Mouse (Mus musculus) kidney, postnatal 0 days (tissue): ENCODE measurements around the gene Urah. TPM values are rescaled to one million over a fixed set of nuclear protein-coding genes. Genes with fewer than 3 reads are reported as not detected.

ENCODE experiments used
- ATAC-seq: fragments of 200-750 bp; cut with Nextera tagmentation; replicated peaks from 2 replicates; pipeline ENCODE4 v1.8.0; 2017; ENCODE audit warnings: low read depth, moderate number of reproducible peaks, moderate TSS enrichment, moderate library complexity; ENCODE audit not compliant: low FRiP score
- DNase-seq: peaks from one replicate; pipeline ENCODE4 v3.0.0-alpha.2; 2016; ENCODE audit warnings: low spot score
- H3K27ac ChIP-seq: fragments of 300-500 bp; sonication (generic); 2 replicates; pipeline ENCODE4 v1.5.1; 2014; ENCODE audit warnings: mild to moderate bottlenecking
- H3K27me3 ChIP-seq: fragments of 300-500 bp; sonication (generic); 2 replicates; pipeline ENCODE4 v1.6.1; 2014; ENCODE audit warnings: low read length, mixed read lengths; ENCODE audit not compliant: insufficient read depth
- H3K36me3 ChIP-seq: fragments of 300-500 bp; sonication (generic); 2 replicates; pipeline ENCODE4 v1.6.1; 2014; ENCODE audit warnings: low read length, mixed read lengths; ENCODE audit not compliant: insufficient read depth
- H3K4me1 ChIP-seq: fragments of 300-500 bp; sonication (generic); replicated peaks from 2 replicates; pipeline ENCODE4 v1.6.1; 2014; ENCODE audit warnings: antibody characterized with exemption, low read length, mixed read lengths; ENCODE audit not compliant: insufficient read depth
- H3K4me2 ChIP-seq: fragments of 300-500 bp; sonication (generic); 2 replicates; pipeline ENCODE4 v1.6.1; 2014; ENCODE audit warnings: mild to moderate bottlenecking, low read length, moderate library complexity, mixed read lengths
- H3K4me3 ChIP-seq: fragments of 300-500 bp; sonication (generic); replicated peaks from 2 replicates; pipeline ENCODE4 v1.5.1; 2014; ENCODE audit warnings: low read depth, low read length
- H3K9ac ChIP-seq: fragments of 300-500 bp; sonication (generic); 2 replicates; pipeline ENCODE4 v1.6.1; 2014; ENCODE audit warnings: low read depth, low read length
- H3K9me3 ChIP-seq: fragments of 300-500 bp; sonication (generic); replicated peaks from 2 replicates; pipeline ENCODE4 v1.6.1; 2016; ENCODE audit warnings: low read length, inconsistent platforms, mixed read lengths
- CTCF ChIP-seq: IDR thresholded peaks from 2 replicates; pipeline ENCODE4 v1.5.1; 2016; ENCODE audit warnings: antibody characterized with exemption, low read depth, mild to moderate bottlenecking, moderate library complexity
- WGBS: fragments of 180-500 bp; shearing (Covaris S2); extraction: QIAGEN DNeasy Blood & Tissue Kit; methylation state at CpG from one replicate; pipeline ENCODE4 v1.1.7; 2014; 5-methylcytosine and 5-hydroxymethylcytosine counted together
- polyA plus RNA-seq: library from polyadenylated mRNA; unstranded; fragments of >200 nt; fragmentation: Nextera tagmentation; extraction: Ambion mirVana; gene quantifications from 2 replicates; pipeline ENCODE4 v1.2.1, GENCODE M21; 2015

Gene Urah
- polyA plus RNA-seq, 1 experiment from 2014 or later: 1.1 TPM

DNA sequence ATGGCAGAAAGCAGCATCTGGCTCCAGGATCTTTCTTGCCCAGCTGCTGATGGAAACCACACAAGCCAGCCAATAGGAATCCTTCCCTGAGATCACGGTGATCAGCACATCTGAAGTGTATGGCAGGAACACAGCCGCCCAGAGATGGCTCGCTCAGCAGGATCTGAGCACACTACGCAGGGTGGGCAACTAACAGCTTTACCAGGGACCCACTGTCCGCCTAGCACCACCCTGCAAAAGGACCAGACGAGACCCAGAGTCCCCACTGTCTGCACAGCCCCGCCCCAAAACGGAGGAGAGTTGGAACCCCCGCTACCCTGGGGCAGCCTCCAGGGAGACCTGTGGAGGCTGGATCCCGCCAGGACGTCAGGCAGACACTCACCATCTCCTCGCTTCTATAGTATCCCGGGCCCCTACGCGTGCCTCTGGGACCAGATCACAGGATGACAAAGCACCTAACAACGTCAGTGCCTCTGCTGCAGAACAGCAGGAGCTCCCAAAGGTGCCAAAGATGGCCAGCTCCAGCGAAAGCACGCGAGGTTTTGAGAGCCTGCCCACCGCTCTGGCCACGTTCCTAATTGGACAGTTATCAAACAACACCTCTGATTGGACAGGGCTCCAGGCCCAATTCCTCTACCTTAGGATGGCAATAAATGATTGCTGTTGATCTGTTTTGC, 13.0 kb upstream of the Urah start, which contains the start of gene Zfp941:
Gene Zfp941, minus strand, starts transcription at position 526 of the 677 bp plus-strand sequence.
- Histone ChIP-seq H3K4me1 (no peaks in the 10 kb centered on the region), H3K36me3 (no peaks in the 10 kb centered on the region), H3K9me3 (no peaks in the 10 kb centered on the region), H3K27me3 (no peaks in the 10 kb centered on the region), H3K4me3 (peak within 1 kb of the TSS; percentile 40), H3K27ac (no peak within 1 kb of the TSS), H3K4me2 (peak within 1 kb of the TSS; percentile 73), H3K9ac (peak within 1 kb of the TSS; percentile 32; the same call in 1 of the 2 replicates)
- peak; percentile 82 for ATAC-seq
- WGBS: under 1% methylated on average over 21 of the region's 21 CpGs
- peak; percentile 57 for DNase-seq
- TF ChIP-seq CTCF: no peak

DNA sequence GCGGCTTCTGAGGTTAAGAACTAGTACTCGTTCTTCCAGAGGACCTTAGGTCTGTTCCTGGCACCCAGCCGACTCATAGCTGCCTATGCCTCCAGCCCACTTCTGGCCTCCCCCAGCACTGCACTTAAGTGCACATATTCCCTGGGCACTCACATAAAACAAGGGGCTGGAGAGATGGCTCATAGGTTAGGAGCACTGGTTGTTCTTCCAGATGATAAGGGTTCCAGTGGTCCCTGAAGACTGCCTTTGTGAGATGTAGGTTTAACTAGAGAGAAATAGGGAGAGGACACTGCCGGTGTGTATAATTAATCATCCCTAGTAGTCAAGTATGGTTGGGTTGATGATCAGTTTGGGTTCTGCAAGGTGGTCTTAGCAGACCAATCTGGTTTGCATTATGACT, 12.1 kb upstream of the Urah start:
- no peaks in the 10 kb centered on the region for H3K36me3 ChIP-seq
- H3K9me3 ChIP-seq: no peaks in the 10 kb centered on the region
- no peak for TF ChIP-seq CTCF
- no peak overlapping the region for H3K4me3 ChIP-seq
- no peak overlapping the region for H3K27ac ChIP-seq
- H3K4me2 ChIP-seq: no peak overlapping the region
- H3K4me1 ChIP-seq: no peaks in the 10 kb centered on the region
- no peaks in the 10 kb centered on the region for H3K27me3 ChIP-seq
- H3K9ac ChIP-seq: no peak overlapping the region
- 92% methylated on average over 4 of the region's 4 CpGs for WGBS
- DNase-seq: no peak
- no peak for ATAC-seq

DNA sequence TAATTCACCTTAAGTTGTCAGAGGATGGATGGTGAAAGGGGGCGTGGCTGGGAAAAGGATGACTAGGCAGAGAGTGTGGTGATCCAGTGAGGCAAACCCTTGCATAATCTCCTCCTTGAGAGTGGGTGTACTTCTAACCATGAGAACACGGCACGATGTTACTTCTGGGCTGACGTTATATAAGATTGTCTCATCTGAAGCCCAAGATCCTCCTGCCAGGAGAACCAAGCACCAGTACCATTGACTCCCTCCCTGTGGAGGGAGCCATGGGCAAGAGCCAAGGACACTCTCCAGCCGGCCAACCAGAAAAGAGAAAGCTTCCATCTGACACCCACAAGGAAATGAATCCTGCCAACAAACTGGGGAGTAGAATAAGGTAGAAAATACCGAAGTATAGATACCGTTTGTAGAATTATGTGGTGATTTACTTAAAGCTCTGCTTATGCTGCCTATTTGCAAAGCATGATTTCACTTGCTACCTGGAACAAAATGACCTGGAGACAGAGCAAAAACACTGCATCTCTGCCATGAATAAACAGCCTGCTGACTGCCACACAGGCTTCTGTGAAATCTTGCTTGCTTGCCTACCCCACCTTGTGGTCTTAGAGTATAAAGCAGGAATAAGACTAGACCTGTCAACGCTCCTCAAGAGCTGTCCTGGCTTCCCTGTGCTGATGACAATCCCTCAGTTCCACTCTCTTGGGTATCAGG, 6.5 kb upstream of the Urah start:
- Histone ChIP-seq H3K4me1 (no peaks in the 10 kb centered on the region), H3K9ac (no peak overlapping the region), H3K36me3 (no peaks in the 10 kb centered on the region), H3K4me3 (no peak overlapping the region), H3K27me3 (no peaks in the 10 kb centered on the region), H3K27ac (no peak overlapping the region), H3K9me3 (no peaks in the 10 kb centered on the region), H3K4me2 (0 out of 2 replicates have a peak overlapping the region, but pooled peaks have one; percentile 7)
- peak; percentile 74 for TF ChIP-seq CTCF
- ATAC-seq (peak; percentile 75; the same call in 1 of the 2 replicates), DNase-seq (peak; percentile 65)
- WGBS: 33% methylated on average over 8 of the region's 8 CpGs

DNA sequence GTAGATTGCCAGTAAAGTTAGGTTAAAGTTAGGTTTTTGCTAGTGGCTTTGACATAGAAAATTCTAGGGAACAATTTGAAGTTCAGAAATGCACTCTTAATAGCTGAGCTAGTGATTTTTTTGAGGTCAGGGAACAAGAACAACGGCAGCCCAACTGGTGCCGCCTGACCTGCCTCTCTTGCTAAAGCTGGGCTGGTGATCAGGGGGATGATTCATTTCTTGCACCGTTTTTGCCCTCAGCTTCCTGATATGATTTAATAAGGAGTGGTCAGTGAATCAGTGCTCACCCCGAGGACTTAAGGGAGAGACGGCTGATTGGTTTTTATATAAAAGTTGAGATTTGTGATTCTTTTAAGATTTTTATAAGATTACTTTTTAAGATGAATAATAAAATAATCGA, 3.4 kb upstream of the Urah start:
- DNase-seq (no peak), ATAC-seq (no peak)
- no peaks in the 10 kb centered on the region for H3K36me3 ChIP-seq
- no peak overlapping the region for H3K9ac ChIP-seq
- WGBS: 60% methylated on average over 6 of the region's 6 CpGs
- H3K27me3 ChIP-seq: no peaks in the 10 kb centered on the region
- H3K4me2 ChIP-seq: no peak overlapping the region
- no peak for TF ChIP-seq CTCF
- no peaks in the 10 kb centered on the region for H3K9me3 ChIP-seq
- H3K27ac ChIP-seq: no peak overlapping the region
- H3K4me3 ChIP-seq: no peak overlapping the region
- H3K4me1 ChIP-seq: no peaks in the 10 kb centered on the region

DNA sequence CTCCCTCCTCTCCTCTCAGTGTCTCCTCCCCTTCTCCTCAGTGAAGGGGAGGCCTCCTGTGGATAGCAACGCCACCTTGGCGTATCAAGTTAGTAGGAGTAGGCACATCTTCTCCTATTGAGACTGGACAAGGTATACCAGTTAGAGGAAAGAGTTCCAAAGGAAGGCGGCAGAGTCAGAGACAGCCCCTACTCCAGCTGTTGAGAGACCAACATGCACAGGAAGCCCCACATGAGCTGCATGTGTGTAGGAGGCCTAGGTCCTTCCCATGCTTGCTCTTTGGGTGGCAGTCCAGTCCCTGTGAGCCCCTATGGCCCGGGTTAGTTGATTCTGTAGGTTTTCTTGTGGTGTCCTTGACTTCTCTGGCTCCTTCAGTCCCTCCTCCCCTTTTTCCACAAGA, 1.5 kb upstream of the Urah start:
- H3K4me3 ChIP-seq: no peak overlapping the region
- no peaks in the 10 kb centered on the region for H3K4me1 ChIP-seq
- no peak for TF ChIP-seq CTCF
- H3K4me2 ChIP-seq: no peak overlapping the region
- no peaks in the 10 kb centered on the region for H3K27me3 ChIP-seq
- H3K9me3 ChIP-seq: no peaks in the 10 kb centered on the region
- whole genome bisulfite sequencing: 92% methylated on average over 4 of the region's 4 CpGs
- H3K27ac ChIP-seq: no peak overlapping the region
- H3K36me3 ChIP-seq: no peaks in the 10 kb centered on the region
- DNase-seq (no peak), ATAC-seq (no peak)
- no peak overlapping the region for H3K9ac ChIP-seq

DNA sequence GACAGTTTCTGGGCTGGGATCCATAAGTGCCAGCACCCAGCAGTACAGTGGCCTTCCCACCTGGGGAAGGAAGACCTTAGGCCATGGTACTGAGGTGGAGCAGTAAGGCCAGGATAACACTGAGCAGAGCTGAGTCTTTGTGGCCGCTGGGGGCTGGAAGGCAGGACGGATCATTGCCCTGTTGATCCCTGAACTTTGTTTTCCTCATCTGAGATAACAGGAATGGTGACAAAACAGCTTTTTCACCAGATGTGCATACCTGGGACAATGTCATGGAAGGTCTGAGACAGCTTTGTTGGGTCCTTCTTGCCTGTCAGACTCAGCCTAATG, 905 bp downstream of the Urah start:
- Histone ChIP-seq H3K4me1 (no peaks in the 10 kb centered on the region), H3K4me3 (no peak overlapping the region), H3K4me2 (no peak overlapping the region), H3K27me3 (no peaks in the 10 kb centered on the region), H3K36me3 (no peaks in the 10 kb centered on the region), H3K9ac (no peak overlapping the region), H3K9me3 (no peaks in the 10 kb centered on the region), H3K27ac (no peak overlapping the region)
- WGBS: 77% methylated on average over 2 of the region's 2 CpGs
- DNase-seq (no peak), ATAC-seq (no peak)
- TF ChIP-seq CTCF: no peak
